Mouse (Mus musculus) mesoderm, embryonic 11.5 days (tissue): ENCODE results near the gene Fermt2.

Source experiments
- DNase-seq: peaks from one replicate; pipeline ENCODE4 v3.0.0-alpha.2; 2012; ENCODE audit warnings: low read depth, low spot score

The Fermt2 gene

DNA sequence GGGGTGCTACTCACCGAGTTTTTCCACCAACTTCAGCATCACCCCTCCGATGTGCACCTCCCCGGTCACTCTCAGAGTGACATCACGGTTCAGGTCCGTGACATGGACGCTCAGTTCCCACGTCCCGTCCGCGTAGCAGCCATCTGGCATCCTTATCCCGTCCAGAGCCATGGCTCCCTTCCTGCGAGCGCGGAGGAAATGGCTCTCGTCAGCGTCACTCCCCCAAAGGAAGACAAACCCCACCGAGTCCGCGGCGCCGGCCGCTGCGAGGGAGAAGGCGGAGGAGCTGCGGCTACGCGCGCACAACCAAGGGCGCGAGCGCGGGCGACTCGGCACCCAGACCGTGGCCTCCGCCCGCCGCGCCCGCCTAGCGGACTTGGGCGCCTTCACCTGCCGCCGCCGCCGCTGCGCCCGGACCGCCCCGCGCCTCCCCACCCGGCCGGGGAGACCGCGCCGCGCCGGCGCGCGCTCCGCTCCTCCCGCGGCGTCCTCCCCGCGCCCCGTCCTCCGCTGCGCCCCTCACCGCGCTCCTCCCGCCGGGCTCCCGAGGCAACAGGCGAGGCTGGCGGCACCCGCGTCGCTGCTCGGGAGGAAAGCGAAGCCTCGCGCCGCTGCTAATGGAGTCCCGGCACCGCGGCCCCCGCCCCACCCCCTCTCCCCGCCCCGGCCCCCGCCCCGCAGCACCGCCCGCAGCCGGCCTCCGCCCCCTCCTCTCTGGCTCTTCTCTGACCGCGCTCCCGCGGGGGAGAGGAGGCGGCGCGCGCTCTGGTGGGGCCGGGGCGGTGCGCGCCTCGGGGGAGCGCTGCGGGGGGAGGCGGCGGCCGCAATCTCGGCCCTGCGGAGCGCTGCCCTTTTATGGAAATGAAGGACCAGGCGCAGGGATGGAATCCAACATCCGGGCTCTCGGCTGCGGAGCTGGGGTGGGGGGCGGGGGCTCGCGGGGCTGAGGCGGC, at the start of gene Fermt2:
TSS of gene Fermt2 (minus strand) at position 708 of the 953 bp plus-strand sequence.
- peak; percentile 92 for DNase-seq

DNA sequence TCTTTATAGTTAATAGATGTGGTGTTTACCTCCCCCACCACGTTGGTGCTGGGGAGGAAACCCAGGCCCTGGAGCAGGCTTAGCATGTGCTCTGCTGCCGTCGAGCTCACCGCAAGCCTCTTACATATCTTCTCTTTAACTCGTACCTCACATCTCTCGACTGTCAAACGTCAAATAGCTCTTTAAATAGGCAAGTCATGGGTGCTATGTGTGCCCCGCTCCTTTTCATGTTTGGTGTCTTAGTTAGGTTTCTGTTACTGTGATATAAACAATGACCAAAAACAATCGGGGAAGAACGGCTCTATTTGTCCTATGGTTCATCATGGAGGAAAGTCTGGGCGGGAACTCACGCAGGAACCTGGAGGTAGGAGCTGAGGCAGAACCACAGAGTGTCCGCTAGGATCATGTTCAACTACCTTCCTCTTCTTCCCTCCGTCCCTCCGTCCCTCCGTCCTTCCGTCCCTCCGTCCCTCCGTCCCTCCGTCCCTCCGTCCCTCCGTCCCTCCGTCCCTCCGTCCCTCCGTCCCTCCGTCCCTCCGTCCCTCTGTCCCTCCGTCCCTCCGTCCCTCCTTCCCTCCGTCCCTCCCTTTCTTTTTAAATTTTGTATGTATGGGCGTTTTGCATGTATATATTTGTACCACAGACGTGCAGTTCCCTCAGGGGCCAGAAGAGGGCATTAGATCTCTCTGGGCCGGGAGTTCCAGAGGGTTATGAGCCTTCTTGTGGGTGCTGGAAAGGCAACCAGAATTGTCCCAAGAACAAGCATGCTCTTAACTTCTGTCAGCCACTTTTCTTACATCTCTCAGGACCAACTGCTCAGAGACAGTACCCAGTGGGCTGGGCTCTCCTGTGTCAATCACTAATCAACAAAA, 36.4 kb upstream of the Fermt2 start:
- peak; percentile 87 for DNase-seq

DNA sequence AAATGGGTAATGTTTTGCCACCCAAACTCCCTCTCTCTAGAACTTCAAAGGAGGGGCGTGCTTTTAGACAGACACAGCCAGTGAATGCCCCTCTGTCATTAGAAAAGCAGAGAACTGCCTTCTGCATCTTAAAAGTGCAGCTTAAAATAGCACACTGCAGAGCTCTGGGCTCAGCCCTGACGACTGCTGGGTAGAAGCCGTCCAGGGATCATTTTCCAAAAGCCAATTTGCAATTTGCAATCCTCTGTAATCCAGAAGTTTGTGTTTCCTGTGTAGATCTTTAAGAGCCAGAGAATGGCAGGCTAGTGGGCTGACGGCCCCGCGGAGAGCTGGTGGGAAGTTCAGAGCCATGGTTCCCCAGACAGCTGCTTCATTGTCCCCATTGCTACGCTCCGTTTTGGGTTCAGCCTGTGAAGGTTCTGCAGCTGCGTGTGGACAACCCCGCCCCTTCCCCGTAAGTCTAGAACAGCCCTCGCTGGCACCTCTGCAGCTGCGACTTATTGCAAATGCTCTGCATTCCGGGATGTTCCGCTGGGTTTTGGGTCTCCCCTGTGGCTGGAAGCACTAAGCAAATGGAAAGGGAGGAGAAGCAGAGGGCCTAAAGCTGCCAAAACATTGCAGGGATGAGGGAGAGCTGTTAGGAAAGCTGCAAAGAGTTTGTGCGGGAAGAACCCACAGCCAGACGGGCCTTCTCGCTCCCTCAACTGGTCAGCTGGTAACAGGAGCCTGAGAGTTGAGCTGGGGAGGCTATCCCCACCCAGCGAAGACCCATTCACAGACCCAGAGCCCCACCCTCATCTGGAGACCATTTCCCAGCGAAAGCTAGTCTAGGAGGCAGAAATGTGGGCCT, 35.5 kb upstream of the Fermt2 start:
- DNase-seq = peak; percentile 62

DNA sequence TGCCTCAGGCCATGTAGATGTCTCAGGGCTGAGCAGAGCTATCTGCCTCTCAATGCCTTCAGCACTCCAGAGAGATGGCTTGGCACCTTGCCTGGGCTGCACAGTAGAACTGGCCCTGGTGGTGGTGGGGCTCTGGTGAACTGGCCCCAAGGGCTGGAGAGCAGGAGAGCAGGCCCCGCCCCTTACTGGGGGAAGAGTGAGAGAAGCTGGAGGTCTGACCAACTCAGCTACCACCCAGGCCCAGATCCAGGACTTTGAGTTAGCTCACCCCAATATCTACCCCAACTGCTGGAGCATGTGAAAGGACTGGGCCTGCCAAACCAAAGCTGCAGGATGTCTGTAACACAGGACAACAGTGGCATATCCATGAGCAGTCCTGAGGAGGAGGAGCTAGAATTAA, 33.7 kb upstream of the Fermt2 start:
- DNase-seq = no peak

DNA sequence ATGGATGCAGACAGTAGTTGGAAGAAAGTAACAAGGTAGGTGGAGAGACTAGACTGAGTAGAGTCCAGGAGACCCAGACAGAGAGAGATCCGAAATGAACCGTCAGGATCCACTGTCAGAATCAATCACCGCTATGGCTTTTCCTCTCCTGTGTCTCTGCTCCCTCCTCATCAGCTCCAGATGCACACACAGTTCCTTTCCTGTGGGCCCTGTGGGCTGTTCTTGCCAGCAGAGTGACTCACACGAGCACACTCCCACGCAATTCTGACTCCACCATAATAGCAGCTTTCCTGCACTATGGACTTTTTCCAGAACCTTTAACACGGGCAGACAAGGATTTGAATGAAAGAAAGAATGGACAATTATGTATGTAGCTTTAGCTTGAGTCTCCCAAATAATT, 31.8 kb upstream of the Fermt2 start:
- no peak for DNase-seq

DNA sequence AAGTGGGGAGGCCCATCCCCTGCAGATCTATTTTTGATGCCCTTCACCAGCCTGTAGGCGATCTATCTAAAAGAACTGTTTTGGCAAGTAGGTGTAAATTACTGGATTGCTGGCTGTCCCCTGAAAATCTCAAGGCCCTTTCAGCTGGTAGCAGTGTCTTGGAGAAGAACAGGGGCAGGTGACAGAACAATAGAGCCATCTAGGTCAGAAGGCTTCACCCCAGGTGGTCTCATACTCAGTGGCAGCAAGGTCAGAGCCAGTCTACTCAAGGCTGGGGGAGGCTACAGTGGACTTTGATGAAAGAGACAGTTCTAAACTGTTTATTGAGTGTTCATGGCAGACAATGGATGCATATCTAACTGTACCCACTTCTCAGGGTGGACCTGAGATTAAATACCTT, 29.1 kb upstream of the Fermt2 start:
- no peak for DNase-seq

DNA sequence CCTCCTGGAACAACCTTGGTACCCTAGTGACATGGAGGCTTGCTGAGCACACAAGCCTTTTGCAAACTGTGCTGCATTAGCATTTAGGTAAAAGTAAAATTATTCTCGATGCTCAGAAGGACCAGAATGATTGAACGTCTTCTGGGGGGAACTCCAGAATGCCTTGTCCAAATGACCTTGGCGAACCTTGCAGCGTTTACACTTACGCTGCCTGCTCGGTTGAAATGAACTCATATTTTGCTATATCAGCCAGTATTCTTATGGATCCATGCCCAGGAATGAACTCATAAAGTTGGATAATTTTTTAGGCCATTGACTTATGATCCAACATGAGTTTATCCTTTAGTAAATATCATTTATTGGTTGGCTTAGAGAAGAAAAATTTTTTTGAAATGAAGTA, 24.4 kb upstream of the Fermt2 start:
- DNase-seq = no peak

DNA sequence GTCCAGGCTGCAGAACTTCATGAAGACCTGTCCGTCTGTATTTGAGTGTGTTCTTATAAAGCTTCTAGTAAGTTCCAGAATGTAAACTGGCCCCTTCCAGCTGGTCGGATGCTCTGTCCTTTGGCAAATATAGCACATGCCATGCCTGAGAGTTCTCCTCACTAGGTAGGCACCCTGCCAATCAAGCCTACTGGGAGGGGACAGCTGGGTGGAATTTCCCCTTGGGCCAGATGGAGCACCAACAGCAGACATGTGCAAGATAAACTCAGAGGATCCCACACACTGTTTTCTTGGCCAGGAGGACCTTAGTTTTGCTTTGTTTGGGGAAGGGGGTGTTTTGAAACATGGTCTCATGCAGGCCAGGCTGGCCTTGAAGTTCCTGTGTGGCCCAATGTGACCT, 23.9 kb upstream of the Fermt2 start:
- no peak for DNase-seq

DNA sequence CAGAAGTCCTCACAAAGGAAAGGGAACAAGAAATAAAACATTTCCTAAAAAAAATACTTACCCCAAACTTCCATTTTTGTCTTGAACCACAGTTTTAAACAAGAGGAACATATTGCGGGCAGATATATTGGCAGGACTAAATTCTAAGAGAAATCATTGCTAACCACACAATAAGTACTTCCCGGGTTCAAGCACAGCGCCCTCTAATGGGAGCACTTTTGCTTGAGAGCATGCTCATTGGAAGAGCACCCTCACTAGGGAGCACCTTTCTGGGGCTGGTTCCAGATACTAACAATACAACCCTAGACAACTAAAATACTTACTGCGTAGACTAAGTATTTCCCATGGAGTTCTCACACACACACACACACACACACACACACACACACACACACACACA, 22.5 kb upstream of the Fermt2 start:
- no peak for DNase-seq

DNA sequence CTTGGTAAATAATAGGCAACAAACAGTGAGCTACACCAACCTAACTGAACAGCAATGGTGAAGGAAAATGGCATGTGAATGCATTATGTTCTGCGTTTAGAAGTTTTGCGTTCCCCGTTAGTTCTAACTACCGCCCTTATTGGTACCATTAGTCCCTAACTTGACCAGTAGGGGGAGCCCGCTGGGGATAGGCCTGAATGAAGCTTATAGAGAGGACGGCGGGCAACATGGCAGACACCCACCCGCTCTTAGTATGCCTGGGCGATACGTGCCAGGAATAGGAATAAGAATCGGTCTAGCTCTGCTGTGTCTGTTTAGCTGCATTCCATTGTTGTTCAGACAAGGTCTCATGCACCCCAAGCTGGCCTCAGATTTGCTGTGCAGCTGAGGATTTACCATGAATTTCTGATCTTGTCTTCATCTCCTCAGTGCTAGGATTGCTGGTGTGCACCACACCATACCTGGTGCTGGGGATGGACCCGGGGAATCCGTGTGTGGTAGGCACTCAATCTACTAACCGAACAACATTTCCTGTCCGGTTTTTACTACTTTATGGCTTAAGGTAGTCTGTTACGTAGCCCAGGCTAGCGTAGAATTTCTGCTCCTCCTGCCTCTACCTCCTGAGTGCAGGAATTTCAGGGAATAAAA, 21.3 kb upstream of the Fermt2 start:
- DNase-seq = peak; percentile 45

DNA sequence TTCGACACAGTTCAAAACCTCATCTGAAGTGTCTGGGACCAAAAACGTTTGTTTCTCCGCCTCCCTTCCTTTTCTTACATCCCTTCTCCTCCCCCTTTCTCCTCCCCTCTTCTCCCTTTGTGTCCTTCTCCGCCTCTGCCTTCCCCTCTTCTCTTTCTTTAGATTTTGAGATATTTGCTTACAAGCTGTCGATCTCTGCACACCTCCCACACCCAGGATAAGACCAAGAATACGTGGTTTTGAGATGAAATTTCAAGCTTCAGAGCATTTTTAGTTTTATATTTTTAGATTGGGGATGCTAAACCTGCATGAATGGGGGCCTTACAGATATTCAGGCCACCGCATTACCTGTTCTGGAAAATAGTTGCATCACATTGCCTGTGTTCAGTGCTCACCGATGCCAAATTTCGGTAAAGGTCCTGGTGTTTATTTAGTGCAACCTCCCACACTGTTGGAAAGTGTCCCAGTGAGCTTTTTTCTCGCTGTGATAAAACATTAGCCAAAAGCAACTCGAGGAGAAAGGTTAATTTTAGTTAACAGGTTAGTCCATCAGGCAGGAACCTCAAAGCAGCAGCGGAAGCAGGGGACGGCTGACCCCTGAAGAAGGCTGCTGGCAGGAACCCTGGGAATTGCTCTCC, 20.2 kb upstream of the Fermt2 start:
- no peak for DNase-seq

DNA sequence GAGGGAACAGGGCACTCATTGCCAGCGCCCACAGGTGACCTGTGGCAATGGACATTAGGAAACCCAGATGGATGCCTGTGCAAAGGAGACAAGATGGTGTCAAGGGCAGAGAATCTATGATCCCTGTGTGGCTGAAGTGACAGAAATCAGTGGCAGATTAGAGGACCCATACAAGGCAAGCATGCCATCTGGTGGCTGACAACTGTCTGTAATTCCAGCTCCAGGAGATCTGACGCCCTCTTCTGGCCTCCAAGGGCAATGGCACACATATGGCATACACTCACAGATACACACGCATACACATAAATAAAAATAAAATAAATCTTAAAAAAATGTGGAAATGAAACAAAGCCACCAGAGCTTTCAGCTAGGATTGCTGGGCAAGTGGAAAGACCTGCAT, 18.2 kb upstream of the Fermt2 start:
- DNase-seq = no peak

DNA sequence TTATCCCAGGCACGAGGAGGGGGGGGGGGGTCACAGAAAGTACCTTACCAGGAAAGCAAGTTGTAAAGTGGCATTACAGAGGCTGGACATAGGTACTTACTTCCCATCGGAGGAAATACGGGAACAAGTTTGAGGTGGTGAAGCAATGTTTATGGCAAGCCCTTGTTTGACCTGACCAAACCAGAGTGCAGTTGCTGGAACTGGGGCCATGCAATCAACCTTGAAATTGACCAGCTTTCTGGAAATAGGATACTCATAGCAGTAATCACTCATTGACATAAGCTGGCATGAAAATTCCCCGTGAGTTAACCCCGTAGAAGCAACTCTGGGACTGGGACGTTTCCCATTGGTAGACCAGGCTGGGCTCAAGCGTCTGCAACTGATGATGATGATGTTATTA, 15.0 kb upstream of the Fermt2 start:
- no peak for DNase-seq

DNA sequence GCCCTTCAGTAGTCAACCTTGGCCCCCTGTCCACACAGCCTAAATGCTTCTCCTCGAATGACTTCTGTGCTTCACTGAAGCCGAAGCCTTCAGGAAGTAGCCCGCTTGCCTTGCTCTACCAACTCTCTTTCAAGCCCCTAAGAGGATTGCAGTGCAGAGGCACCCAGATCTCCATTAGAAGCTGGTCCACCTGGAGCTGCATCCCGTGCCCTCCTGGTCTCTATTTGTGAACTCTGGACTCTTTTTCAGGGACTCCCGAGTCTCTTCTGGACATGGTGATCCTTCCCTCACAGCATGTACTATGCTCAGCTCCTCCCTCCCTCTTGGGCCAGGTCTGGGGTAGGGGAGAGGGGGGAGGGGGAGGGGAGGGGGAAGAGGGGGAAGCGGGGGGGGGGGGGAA, 14.1 kb upstream of the Fermt2 start:
- no peak for DNase-seq

DNA sequence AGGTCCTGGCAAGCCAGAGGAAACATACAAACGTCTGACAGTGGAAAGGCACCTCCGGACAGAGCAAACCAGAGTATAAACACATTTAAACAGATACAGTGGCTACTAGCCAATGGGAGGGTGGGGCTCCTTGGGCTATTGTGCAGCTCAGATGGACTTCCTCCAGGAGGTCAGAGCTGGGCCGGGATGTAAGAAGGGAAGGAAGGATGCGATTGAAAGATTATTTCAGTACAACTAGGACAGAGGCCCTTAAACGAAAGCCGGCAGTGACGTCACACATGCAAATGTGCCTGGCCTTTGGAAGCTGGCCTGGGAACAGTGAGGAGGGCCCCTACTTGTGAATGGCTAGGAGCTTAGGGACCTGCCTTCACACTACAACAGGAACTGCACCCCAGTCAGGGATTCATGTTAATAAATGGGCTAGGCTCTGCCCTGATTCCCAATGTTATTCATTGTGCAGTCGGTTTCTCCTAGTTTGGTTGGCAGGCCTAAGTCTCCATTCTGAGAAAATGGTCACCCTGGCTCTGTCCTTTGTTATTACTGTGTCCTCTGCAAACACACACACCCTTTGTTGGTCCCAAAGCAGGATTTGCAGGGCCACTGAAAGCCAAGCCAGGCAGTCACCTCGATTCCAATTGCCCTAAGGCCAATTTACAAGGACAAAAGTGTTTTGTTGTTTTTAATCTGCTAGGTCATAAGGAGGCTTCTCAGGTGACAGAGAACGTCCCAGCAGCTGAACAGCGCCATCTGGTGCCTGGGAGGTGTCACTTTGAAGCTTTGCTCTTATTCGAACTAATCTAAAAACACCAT, 9.9 kb upstream of the Fermt2 start:
- peak; percentile 82 for DNase-seq

DNA sequence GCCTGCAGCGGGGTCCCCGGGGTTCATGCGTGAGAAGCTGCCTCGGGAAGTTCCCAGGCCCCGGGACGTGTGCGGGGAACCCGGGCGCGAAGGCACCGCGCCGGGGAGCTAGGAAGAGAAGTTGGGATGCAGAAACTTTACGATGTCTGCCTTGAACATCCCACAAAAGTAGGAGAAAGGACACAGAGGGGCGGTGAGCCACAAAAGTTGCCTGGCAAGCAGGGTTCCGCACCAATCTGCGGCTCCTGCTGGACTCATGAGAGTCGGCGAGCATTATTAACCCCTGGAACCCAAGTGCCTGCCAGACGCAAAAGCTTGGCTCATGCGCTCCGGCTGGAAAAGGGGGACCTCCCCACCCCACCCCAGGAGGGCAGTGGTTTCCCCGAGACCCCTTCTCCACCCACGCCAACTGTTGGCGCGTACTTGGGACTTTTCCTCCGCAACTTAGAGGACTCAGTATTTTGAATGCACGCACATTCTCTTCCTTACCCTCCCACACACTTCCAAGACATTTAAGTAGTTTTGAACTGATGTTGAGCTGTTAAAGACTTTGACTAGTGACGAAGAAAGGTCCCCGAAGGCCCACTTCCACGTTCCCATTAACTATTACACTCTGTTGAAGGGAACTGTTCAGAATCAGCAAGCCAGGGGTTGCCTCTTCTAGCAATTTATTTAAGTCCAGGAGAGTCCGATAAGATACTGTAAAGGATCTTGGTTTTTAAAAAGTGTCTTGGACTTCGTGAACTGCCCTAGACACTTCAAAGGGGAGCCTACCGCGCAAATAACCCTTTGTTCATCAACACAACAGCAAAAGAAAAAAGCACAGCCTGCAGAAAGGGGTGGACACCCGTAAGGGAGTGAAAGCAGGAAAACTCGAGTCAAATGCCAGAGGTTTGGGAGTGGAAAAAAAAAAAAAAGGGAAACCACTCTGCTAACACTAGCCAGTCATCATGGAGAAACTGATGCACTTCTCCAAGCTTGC, 737 bp upstream of the Fermt2 start:
- no peak for DNase-seq

DNA sequence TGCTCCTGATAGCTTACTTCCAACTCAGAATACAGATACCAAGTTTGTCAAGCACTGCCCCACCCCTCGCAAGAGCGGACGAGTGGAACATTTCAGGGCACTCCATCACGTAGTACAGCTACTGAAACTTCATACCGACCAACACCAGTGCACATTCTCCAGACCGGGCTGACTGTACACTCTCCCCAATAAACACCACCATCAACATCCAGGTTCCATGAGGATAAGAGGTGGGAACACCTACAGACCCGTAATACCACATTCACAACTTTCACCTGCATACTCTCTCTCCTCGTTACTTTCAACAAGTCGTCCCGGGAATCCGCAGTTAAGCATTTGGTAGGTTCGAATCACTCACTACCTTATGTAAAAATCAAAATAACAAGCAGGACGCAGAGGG, 1.1 kb downstream of the Fermt2 start:
- no peak for DNase-seq

DNA sequence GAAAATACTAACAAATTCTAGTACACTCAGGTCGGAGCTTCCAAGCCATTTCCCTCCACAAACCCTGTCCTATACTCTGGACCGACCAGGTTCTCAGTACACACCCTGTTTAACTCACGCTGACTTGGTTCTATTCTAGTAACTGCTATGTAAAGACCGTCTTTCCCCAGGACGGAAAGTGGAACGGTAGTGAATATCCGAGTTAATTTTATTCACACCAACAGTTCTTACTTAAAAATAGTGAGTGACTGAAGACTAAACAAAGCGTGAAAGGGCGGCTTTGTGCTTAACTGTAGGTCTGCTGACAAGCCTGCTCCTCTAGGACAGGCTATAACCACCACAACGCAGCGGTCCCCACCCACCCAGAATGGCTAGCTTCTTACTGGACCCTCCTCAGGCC, 14.1 kb downstream of the Fermt2 start:
- DNase-seq = no peak

DNA sequence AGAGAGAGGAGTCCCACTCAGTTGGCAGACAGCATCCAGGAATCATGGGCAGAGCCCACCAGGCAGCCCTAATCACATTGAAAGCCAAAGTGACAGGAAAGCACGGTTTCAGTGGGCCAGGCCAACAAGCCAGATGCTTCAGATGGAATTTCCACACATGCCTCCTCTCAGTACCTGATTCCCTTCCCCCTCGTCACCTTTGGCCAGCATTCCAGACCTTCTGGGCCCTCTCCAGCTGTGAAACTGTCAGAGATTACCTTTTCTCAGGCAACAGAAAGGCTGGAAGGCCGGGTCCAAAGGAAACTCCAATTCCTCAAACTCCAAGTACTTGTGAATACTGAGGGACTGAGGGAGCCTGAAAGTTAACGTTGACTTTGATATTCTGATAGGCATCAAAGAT, 19.1 kb downstream of the Fermt2 start:
- DNase-seq = no peak
